Mouse (Mus musculus) MEL (cell line): ENCODE data around the gene St6galnac3. TPM values are rescaled to one million over a fixed set of nuclear protein-coding genes. Genes with fewer than 3 reads are reported as not detected.

Experiments used
- DNase-seq: peaks from one replicate; pipeline ENCODE4 v3.0.0; 2011; ENCODE audit warnings: low read depth, low spot score
- H3K27ac ChIP-seq: 2 replicates; pipeline ENCODE4 v1.5.1; 2012; ENCODE audit warnings: low read depth, mild to moderate bottlenecking, control low read depth, low read length, moderate library complexity; ENCODE audit not compliant: control insufficient read depth
- H3K27me3 ChIP-seq, 2 experiments: fragments of 150-350 bp in 1 of 2; sonication (generic) in 1 of 2; 2 replicates each; pipeline ENCODE4 v1.6.1; 2012; ENCODE audit warnings: low read length in 2 of 2, mild to moderate bottlenecking in 2 of 2, improper control_type of control experiment in 1 of 2, moderate library complexity in 1 of 2; ENCODE audit not compliant: insufficient read depth in 2 of 2, control insufficient read depth in 1 of 2
- H3K36me3 ChIP-seq, 2 experiments: 2 replicates each; pipeline ENCODE4 v1.6.1; 2012 to 2014; ENCODE audit warnings: low read length in 2 of 2, improper control_type of control experiment in 1 of 2, inconsistent platforms in 1 of 2, mild to moderate bottlenecking in 1 of 2; ENCODE audit not compliant: insufficient read depth in 2 of 2, control insufficient read depth in 1 of 2
- H3K4me1 ChIP-seq, 2 experiments: fragments of 150-350 bp in 1 of 2; sonication (generic) in 1 of 2; 2 replicates each; pipeline ENCODE4 v1.6.1; 2012; ENCODE audit warnings: low read length in 2 of 2, improper control_type of control experiment in 1 of 2, mild to moderate bottlenecking in 1 of 2; ENCODE audit not compliant: insufficient read depth in 2 of 2, control insufficient read depth in 1 of 2
- H3K4me3 ChIP-seq, 2 experiments: fragments of 150-350 bp in 1 of 2; sonication (generic) in 1 of 2; 2 replicates each; pipeline ENCODE4 v1.5.1; 2012; ENCODE audit warnings: low read depth in 2 of 2, low read length in 2 of 2, mild to moderate bottlenecking in 2 of 2, moderate library complexity in 2 of 2, control low read depth in 1 of 2, improper control_type of control experiment in 1 of 2; ENCODE audit not compliant: control insufficient read depth in 1 of 2, insufficient read depth in 1 of 2
- H3K79me2 ChIP-seq: 2 replicates; pipeline ENCODE4 v1.6.1; 2012; ENCODE audit warnings: mild to moderate bottlenecking, low read length, moderate library complexity; ENCODE audit not compliant: control insufficient read depth, poor library complexity, insufficient read depth
- H3K9ac ChIP-seq: 2 replicates; pipeline ENCODE4 v1.6.1; 2012; ENCODE audit warnings: low read depth, mild to moderate bottlenecking, control low read depth, low read length, moderate library complexity; ENCODE audit not compliant: control insufficient read depth, poor library complexity, severe bottlenecking
- H3K9me3 ChIP-seq: fragments of 150-350 bp; sonication (generic); replicated peaks from 2 replicates; pipeline ENCODE4 v1.6.1; 2012; ENCODE audit warnings: mild to moderate bottlenecking, low read length, improper control_type of control experiment, moderate library complexity; ENCODE audit not compliant: insufficient read depth
- BHLHE40 ChIP-seq: IDR thresholded peaks from 2 replicates; pipeline ENCODE4 v1.6.1; 2012; ENCODE audit warnings: low read depth, mild to moderate bottlenecking, inconsistent platforms, low read length, improper control_type of control experiment, borderline replicate concordance
- CHD2 ChIP-seq: IDR thresholded peaks from 2 replicates; pipeline ENCODE4 v1.6.1; 2011; ENCODE audit warnings: low read length, improper control_type of control experiment
- GATA1 ChIP-seq: IDR thresholded peaks from 2 replicates; pipeline ENCODE4 v1.6.1; 2011; ENCODE audit warnings: low read depth, low read length, improper control_type of control experiment
- MAX ChIP-seq: IDR thresholded peaks from 2 replicates; pipeline ENCODE4 v1.6.1; 2011; ENCODE audit warnings: low read length, improper control_type of control experiment
- MXI1 ChIP-seq: IDR thresholded peaks from 2 replicates; pipeline ENCODE4 v1.6.1; 2011; ENCODE audit warnings: mild to moderate bottlenecking, low read depth, low read length, improper control_type of control experiment
- NELFE ChIP-seq: IDR thresholded peaks from 2 replicates; pipeline ENCODE4 v1.6.1; 2011; ENCODE audit warnings: low read depth, low read length, improper control_type of control experiment
- POLR2A ChIP-seq, 2 experiments: IDR thresholded peaks; 2 replicates each; pipeline ENCODE4 v1.6.1; 2011 to 2012; ENCODE audit warnings: low read length in 2 of 2, mild to moderate bottlenecking in 2 of 2, control low read depth in 1 of 2, improper control_type of control experiment in 1 of 2, low read depth in 1 of 2, moderate library complexity in 1 of 2; ENCODE audit not compliant: control insufficient read depth in 1 of 2, insufficient read depth in 1 of 2, poor library complexity in 1 of 2
- POLR2AphosphoS5 ChIP-seq: IDR thresholded peaks from 2 replicates; pipeline ENCODE4 v1.6.1; 2012; ENCODE audit warnings: low read depth, borderline replicate concordance, mild to moderate bottlenecking, inconsistent platforms, low read length, moderate library complexity, mixed read lengths
- RCOR1 ChIP-seq: IDR thresholded peaks from 2 replicates; pipeline ENCODE4 v1.6.1; 2012; ENCODE audit warnings: low read depth, mild to moderate bottlenecking, inconsistent platforms, low read length, improper control_type of control experiment
- SIN3A ChIP-seq: IDR thresholded peaks from 2 replicates; pipeline ENCODE4 v1.6.1; 2012; ENCODE audit warnings: low read length, improper control_type of control experiment, inconsistent platforms
- TAL1 ChIP-seq: IDR thresholded peaks from 2 replicates; pipeline ENCODE4 v1.6.1; 2012; ENCODE audit warnings: mild to moderate bottlenecking, inconsistent platforms, low read length, moderate library complexity, mixed read lengths
- UBTF ChIP-seq: IDR thresholded peaks from 2 replicates; pipeline ENCODE4 v1.6.1; 2012; ENCODE audit warnings: low read depth, mild to moderate bottlenecking, inconsistent platforms, low read length, improper control_type of control experiment, moderate library complexity, borderline replicate concordance; ENCODE audit not compliant: insufficient read depth
- USF1 ChIP-seq: IDR thresholded peaks from 2 replicates; pipeline ENCODE4 v1.6.1; 2014; ENCODE audit warnings: low read depth, mild to moderate bottlenecking, inconsistent platforms, low read length, improper control_type of control experiment, moderate library complexity
- USF2 ChIP-seq, 2 experiments: IDR thresholded peaks; 2 replicates each; pipeline ENCODE4 v1.6.1; 2011 to 2012; ENCODE audit warnings: improper control_type of control experiment in 2 of 2, low read length in 2 of 2, borderline replicate concordance in 1 of 2, inconsistent platforms in 1 of 2, low read depth in 1 of 2, mild to moderate bottlenecking in 1 of 2; ENCODE audit not compliant: insufficient read depth in 1 of 2
- ZNF384 ChIP-seq: IDR thresholded peaks from 2 replicates; pipeline ENCODE4 v1.6.1; 2012; ENCODE audit warnings: low read depth, mild to moderate bottlenecking, inconsistent platforms, low read length, improper control_type of control experiment
- polyA plus RNA-seq, 2 experiments: library from polyadenylated mRNA; stranded (reverse) in 1 of 2; unstranded in 1 of 2; fragments of >175 nt in 1 of 2; fragments of >200 nt in 1 of 2; gene quantifications; 2 replicates each; pipeline versions ENCODE4 v1.2.1 to v1.2.4; 2012; ENCODE audit warnings: low replicate concordance in 2 of 2, low read depth in 1 of 2; ENCODE audit not compliant: insufficient read length in 2 of 2, insufficient read depth in 1 of 2, missing spikeins in 1 of 2
- total RNA-seq: library from RNA; depleted of rRNA; stranded (reverse); fragments of 300-350 nt; gene quantifications from 2 replicates; pipeline ENCODE4 v1.2.3, GENCODE M21; 2012; rRNA removed

St6galnac3 gene
- total RNA-seq = 7.8 and 10.0 TPM in 2 replicates
- 10 to 100 TPM in 1 of 2 experiments, not detected in 1; 11.4 TPM for polyA plus RNA-seq

DNA sequence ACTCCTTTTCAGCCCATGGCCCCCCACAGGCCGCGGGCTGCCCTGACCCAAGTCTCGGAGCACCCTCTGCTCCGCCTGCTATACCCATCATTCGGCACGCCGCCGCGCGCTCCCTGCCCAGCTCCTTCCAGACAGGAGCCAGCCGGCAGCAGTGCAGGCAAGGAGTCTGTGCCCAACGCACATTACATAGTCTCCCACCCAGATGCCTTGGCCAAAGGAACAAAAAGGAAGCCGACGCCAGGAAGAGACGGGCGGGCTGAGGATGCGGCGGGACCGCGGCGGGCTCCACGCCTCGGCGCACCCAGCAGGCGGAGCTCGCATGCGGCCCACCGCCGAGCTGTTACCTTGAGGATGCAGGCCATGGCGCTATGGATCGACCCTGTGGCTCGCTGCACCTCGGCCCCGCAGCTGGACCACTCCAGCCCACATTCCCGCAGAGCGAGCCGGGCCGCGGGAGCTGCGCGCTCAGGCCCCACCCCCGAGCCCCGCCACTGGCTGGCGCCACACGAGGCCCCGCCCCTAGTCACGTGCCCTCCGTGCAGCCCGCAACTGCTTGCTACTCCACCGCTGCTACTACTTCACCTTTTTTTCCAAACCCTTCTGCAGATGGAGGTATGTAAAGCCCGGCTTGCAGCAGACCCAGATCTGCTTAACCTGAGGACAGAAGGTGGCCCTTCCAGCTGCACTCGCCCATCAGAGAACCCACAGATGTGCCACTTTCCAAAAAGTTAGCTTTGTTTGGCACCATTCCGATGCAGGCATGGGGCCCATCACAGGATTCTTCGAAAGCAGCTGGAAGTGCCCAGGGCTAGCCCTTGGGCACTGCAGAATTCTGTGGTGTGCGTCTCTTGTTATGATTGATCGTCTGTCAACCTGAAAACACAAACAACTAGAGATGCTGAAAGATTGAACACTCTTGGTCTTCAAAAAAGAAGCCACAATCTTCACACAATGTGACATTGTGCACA lies at the start of gene St6galnac3:
St6galnac3 (minus strand) TSS at position 474 of the 968 bp plus-strand sequence.
- TF ChIP-seq MXI1 (peak; percentile 15; the same call in 1 of the 2 replicates), MAX (peak; percentile 78), POLR2A (IDR thresholded peaks at IDR 0.05; ENCODE audit: control insufficient read depth in 1 of 2, insufficient read depth in 1 of 2, low read depth in 1 of 2, low read length in 2 of 2, poor library complexity in 1 of 2) (peak; percentile 59 to 72), USF2 (IDR thresholded peaks at IDR 0.05; ENCODE audit: borderline replicate concordance in 1 of 2, insufficient read depth in 1 of 2, low read depth in 1 of 2, low read length in 2 of 2) (peak; percentile 51 to 88; a peak in 3 of 4 replicates), NELFE (peak; percentile 29; the same call in 1 of the 2 replicates), BHLHE40 (peak; percentile 95), TAL1 (no peak), ZNF384 (peak; percentile 27; the same call in 1 of the 2 replicates), UBTF (0 out of 2 replicates have a peak, but pooled peaks have one; percentile 79), USF1 (peak; percentile 98), POLR2AphosphoS5 (no peak), RCOR1 (no peak)
- TF ChIP-seq, all 39 proteins: peak for 9
- peaks cover 23 to 25% of the 10 kb centered on the region in 2 experiments for H3K4me1 ChIP-seq
- H3K36me3 ChIP-seq = peaks cover 0 to 31% of the 10 kb centered on the region in 2 experiments; a peak in 2 of 4 replicates
- H3K27ac ChIP-seq = peak within 1 kb of the TSS; percentile 36; the same call in 1 of the 2 replicates
- H3K27me3 ChIP-seq = no peaks in the 10 kb centered on the region
- H3K9me3 ChIP-seq = no peaks in the 10 kb centered on the region
- H3K4me3 ChIP-seq = peak within 1 kb of the TSS; percentile 80 to 96
- peaks cover 22% of the 10 kb centered on the region for H3K79me2 ChIP-seq
- peak; percentile 91 for DNase-seq
- H3K9ac ChIP-seq = peak within 1 kb of the TSS; percentile 76

DNA sequence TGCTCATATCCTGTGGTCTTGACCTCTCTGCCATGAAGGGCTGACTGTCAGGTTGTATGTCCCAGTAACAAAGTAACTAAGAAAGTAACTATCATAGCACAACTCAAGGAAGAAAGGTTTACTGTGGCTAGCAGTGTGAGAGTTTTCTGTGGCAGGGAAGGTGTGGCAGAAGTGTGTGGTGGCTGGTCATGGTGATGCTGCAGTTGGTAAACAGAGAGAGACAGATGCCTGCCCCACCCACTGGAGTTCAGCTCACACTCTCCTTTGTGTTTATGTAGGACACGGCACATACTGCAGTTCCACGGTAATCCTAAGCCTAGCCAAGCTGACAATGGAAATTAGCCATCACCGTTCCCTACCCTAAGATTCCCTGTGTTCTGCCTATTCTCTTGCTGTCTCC lies 49.6 kb upstream of the St6galnac3 start:
- Histone ChIP-seq H3K79me2 (no peaks in the 10 kb centered on the region), H3K36me3 (peaks cover 0 to 28% of the 10 kb centered on the region in 2 experiments; a peak in 2 of 4 replicates), H3K27me3 (no peaks in the 10 kb centered on the region)
- no peak for TF ChIP-seq CHD2
- no peak for TF ChIP-seq GATA1
- no peak for TF ChIP-seq BHLHE40
- TF ChIP-seq UBTF = no peak
- no peak for TF ChIP-seq SIN3A
- no peak for TF ChIP-seq RCOR1
- no peak for TF ChIP-seq NELFE
- TF ChIP-seq, all 39 proteins: peak for 0
- Histone ChIP-seq H3K4me3 (no peak overlapping the region), H3K27ac (no peak overlapping the region), H3K9me3 (no peaks in the 10 kb centered on the region), H3K4me1 (peaks cover 28 to 29% of the 10 kb centered on the region in 2 experiments), H3K9ac (no peak overlapping the region)
- DNase-seq = no peak
